Mouse (Mus musculus) limb, embryonic 14.5 days (tissue): ENCODE results near the gene Frmpd2. TPM values are rescaled to one million over a fixed set of nuclear protein-coding genes. Genes with fewer than 3 reads are reported as not detected.
A peak's percentile ranks its signal among the peaks of the same experiment; 100 is the strongest.

ENCODE experiments used
- ATAC-seq: fragments of 200-750 bp; cut with Nextera tagmentation; 2 replicates; pipeline ENCODE4 v1.8.0; 2017; ENCODE audit warnings: low read depth, moderate number of reproducible peaks, moderate TSS enrichment; ENCODE audit not compliant: low FRiP score
- DNase-seq: peaks from one replicate; pipeline ENCODE4 v3.0.0-alpha.2; 2015; ENCODE audit warnings: low spot score
- H3K27ac ChIP-seq: fragments of 300-500 bp; sonication (generic); replicated peaks from 2 replicates; pipeline ENCODE4 v1.5.1; 2014; ENCODE audit warnings: low read depth, mild to moderate bottlenecking, low read length, moderate library complexity, mixed read lengths
- H3K27me3 ChIP-seq: fragments of 300-500 bp; sonication (generic); 2 replicates; pipeline ENCODE4 v1.6.1; 2014; ENCODE audit warnings: low read length, mixed read lengths; ENCODE audit not compliant: control insufficient read depth, insufficient read depth
- H3K36me3 ChIP-seq: fragments of 300-500 bp; sonication (generic); 2 replicates; pipeline ENCODE4 v1.6.1; 2014; ENCODE audit warnings: mild to moderate bottlenecking, low read length, moderate library complexity, mixed read lengths; ENCODE audit not compliant: control insufficient read depth, insufficient read depth
- H3K4me1 ChIP-seq: fragments of 300-500 bp; sonication (generic); 2 replicates; pipeline ENCODE4 v1.6.1; 2014; ENCODE audit warnings: antibody characterized with exemption, low read length, mixed read lengths; ENCODE audit not compliant: control insufficient read depth, insufficient read depth
- H3K4me2 ChIP-seq: fragments of 300-500 bp; sonication (generic); replicated peaks from 2 replicates; pipeline ENCODE4 v1.6.1; 2014; ENCODE audit warnings: low read depth, mild to moderate bottlenecking, low read length, moderate library complexity; ENCODE audit not compliant: severe bottlenecking
- H3K4me3 ChIP-seq: fragments of 300-500 bp; sonication (generic); replicated peaks from 2 replicates; pipeline ENCODE4 v1.5.1; 2014; ENCODE audit warnings: low read length
- H3K9ac ChIP-seq: fragments of 300-500 bp; sonication (generic); 2 replicates; pipeline ENCODE4 v1.6.1; 2014; ENCODE audit warnings: mild to moderate bottlenecking, low read depth, low read length, moderate library complexity; ENCODE audit not compliant: severe bottlenecking
- H3K9me3 ChIP-seq: fragments of 300-500 bp; sonication (generic); 2 replicates; pipeline ENCODE4 v1.6.1; 2016; ENCODE audit warnings: low read length; ENCODE audit not compliant: control insufficient read depth
- POLR2A ChIP-seq: fragments of 200-500 bp; IDR thresholded peaks from 2 replicates; pipeline ENCODE4 v1.8.0; 2012; ENCODE audit warnings: inconsistent platforms, mild to moderate bottlenecking, moderate library complexity, borderline replicate concordance; ENCODE audit not compliant: insufficient read depth, insufficient read length; ENCODE audit errors: extremely low read depth
- WGBS: fragments of 180-500 bp; shearing (Covaris S2); extraction: QIAGEN DNeasy Blood & Tissue Kit; methylation state at CpG from one replicate; pipeline ENCODE4 v1.1.7; 2014; 5-methylcytosine and 5-hydroxymethylcytosine counted together
- polyA plus RNA-seq, 2 experiments: library from polyadenylated mRNA; depleted of rRNA in 1 of 2; stranded (reverse) in 1 of 2; unstranded in 1 of 2; fragments of >200 nt; fragmentation: Nextera tagmentation in 1 of 2; extraction: Ambion mirVana in 1 of 2; gene quantifications; 2 replicates each; pipeline versions ENCODE4 v1.2.1 to v1.2.3; 2012 to 2014

Frmpd2 gene
- polyA plus RNA-seq, 2 experiments: 0.01 TPM; not detected in 1

- H3K4me3 ChIP-seq: no peak overlapping the region
- no peak for TF ChIP-seq POLR2A
- ATAC-seq (no peak), DNase-seq (no peak)
- peaks cover 14% of the 10 kb centered on the region for H3K4me1 ChIP-seq
- no peak overlapping the region for H3K27ac ChIP-seq
- no peaks in the 10 kb centered on the region for H3K27me3 ChIP-seq
- no peak overlapping the region for H3K9ac ChIP-seq
- H3K4me2 ChIP-seq: no peak overlapping the region
- H3K9me3 ChIP-seq: no peaks in the 10 kb centered on the region
- H3K36me3 ChIP-seq: no peaks in the 10 kb centered on the region
- WGBS: 60% methylated on average over 3 of the region's 3 CpGs
Observed at GRCm38 (mm10) chr14:33463658-33464057, 7.8 kb upstream of the Frmpd2 start.

GRCm38 (mm10) chr14:33467766-33468165, 3.7 kb upstream of the Frmpd2 start:
- Histone ChIP-seq H3K4me1 (peaks cover 15% of the 10 kb centered on the region), H3K9me3 (no peaks in the 10 kb centered on the region), H3K4me2 (no peak overlapping the region), H3K27me3 (no peaks in the 10 kb centered on the region), H3K9ac (no peak overlapping the region), H3K27ac (no peak overlapping the region), H3K4me3 (no peak overlapping the region), H3K36me3 (no peaks in the 10 kb centered on the region)
- no peak for TF ChIP-seq POLR2A
- WGBS: 20% methylated on average over 6 of the region's 6 CpGs
- DNase-seq: peak; percentile 70
- ATAC-seq: peak; percentile 65; the same call in 1 of the 2 replicates

- no peak for TF ChIP-seq POLR2A
- Histone ChIP-seq H3K4me2 (no peak overlapping the region), H3K4me3 (no peak overlapping the region), H3K9me3 (no peaks in the 10 kb centered on the region), H3K27ac (no peak overlapping the region), H3K4me1 (no peaks in the 10 kb centered on the region), H3K36me3 (no peaks in the 10 kb centered on the region), H3K27me3 (no peaks in the 10 kb centered on the region), H3K9ac (no peak overlapping the region)
- WGBS: 62% methylated on average over 2 of the region's 2 CpGs
- DNase-seq (no peak), ATAC-seq (no peak)
Observed at GRCm38 (mm10) chr14:33474461-33474860, 3.0 kb downstream of the Frmpd2 start.

- Histone ChIP-seq H3K36me3 (no peaks in the 10 kb centered on the region), H3K4me1 (no peaks in the 10 kb centered on the region), H3K27ac (no peak overlapping the region), H3K27me3 (no peaks in the 10 kb centered on the region), H3K4me3 (no peak overlapping the region), H3K4me2 (no peak overlapping the region), H3K9ac (no peak overlapping the region), H3K9me3 (no peaks in the 10 kb centered on the region)
- 18% methylated on average over 3 of the region's 3 CpGs for WGBS
- DNase-seq (no peak), ATAC-seq (no peak)
- TF ChIP-seq POLR2A: no peak
Observed at GRCm38 (mm10) chr14:33476094-33476760, 4.7 kb downstream of the Frmpd2 start.

- 17% methylated on average over 3 of the region's 3 CpGs for WGBS
- no peak for TF ChIP-seq POLR2A
- H3K27ac ChIP-seq: no peak overlapping the region
- no peak overlapping the region for H3K4me2 ChIP-seq
- H3K36me3 ChIP-seq: no peaks in the 10 kb centered on the region
- no peaks in the 10 kb centered on the region for H3K4me1 ChIP-seq
- no peak overlapping the region for H3K4me3 ChIP-seq
- DNase-seq (no peak), ATAC-seq (no peak)
- H3K9ac ChIP-seq: no peak overlapping the region
- no peaks in the 10 kb centered on the region for H3K27me3 ChIP-seq
- no peaks in the 10 kb centered on the region for H3K9me3 ChIP-seq
Observed at GRCm38 (mm10) chr14:33481991-33482390, 10.5 kb downstream of the Frmpd2 start.
